Mouse (Mus musculus): ENCODE measurements at regions not wholly inside any gene's neighbourhood (a gene's known extent, or its start where the extent isn't known, plus 50 kb on each side); places are given as distances from the start of the nearest gene placed in this dataset.

DNA sequence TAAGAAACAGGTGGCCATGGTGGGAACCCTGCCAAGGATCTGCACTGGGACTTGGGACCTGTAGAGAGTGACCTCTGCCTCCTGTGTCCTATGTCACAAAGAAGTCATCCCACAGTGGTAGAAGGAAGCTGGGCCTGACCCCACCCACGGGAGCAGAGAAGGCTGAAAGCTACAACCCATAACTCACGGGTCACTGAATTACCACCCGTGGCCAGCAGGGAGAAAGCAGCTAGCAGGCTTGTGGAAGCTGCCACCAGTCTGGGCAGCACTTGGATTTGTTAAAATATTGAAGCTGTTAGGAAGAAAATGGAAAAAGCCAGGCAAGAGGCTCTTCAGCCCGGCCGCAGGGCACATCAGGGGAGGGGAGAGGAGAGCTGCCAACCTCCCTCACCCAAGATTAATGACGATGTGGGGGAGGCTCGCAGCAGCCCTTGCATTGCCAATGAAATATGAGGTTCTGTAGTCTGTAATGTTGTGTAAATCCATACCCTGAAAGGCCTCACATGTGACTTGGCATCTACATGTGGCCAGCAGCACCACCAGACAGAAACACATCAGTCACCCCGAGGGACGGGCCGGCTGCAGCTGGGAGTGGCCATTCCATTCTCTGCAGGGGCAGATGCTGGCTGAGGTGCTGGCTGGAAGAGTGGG, 94.5 kb downstream of the Olfm1 start:
- no peak overlapping the region for H3K4me3 ChIP-seq (ENCODE audit: low read depth, low read length)
- no peaks in the 10 kb centered on the region for H3K9me3 ChIP-seq (replicated peaks)
- ATAC-seq (ENCODE audit: extremely low read depth, insufficient number of reproducible peaks, low FRiP score, poor library complexity, severe bottlenecking) (no peak), DNase-seq (ENCODE audit: low spot score) (no peak)
- no peaks in the 10 kb centered on the region for H3K36me3 ChIP-seq (replicated peaks)
- peaks cover 20% of the 10 kb centered on the region for H3K4me1 ChIP-seq (ENCODE audit: insufficient read depth, low read depth, low read length)
- H3K27me3 ChIP-seq (ENCODE audit: insufficient read depth, low read length): peaks cover 53% of the 10 kb centered on the region
- no peak for TF ChIP-seq CTCF (IDR thresholded peaks at IDR 0.05; ENCODE audit: low read depth, low read length)

DNA sequence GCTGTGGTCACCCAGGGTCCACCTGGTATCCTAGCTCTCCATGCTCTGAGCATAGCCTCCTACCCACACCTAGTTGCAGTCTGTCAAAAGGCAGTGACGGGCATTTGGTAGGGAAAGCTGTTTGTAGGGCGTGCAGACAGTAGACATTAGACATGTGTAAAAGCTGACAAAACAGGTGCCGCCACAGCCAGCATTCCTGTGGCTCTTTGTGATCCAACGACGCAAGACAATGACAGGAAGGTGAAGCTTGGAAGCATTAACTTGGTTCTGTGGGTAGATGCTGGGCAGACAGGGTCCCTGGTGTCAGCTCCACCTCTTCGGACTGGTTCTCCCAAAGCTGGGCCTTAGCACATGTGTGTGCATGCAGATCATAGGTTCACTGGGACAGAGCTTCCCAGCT, 96.5 kb downstream of the Olfm1 start:
- no peak for DNase-seq (ENCODE audit: low spot score)
- H3K36me3 ChIP-seq (replicated peaks): no peaks in the 10 kb centered on the region
- no peak for TF ChIP-seq CTCF (IDR thresholded peaks at IDR 0.05; ENCODE audit: low read depth, low read length)
- no peak for TF ChIP-seq GATA2 (IDR thresholded peaks at IDR 0.05; ENCODE audit: borderline replicate concordance, low read depth, low read length)
- no peak for TF ChIP-seq POLR2AphosphoS5 (IDR thresholded peaks at IDR 0.05; ENCODE audit: insufficient replicate concordance, low read depth, low read length)
- TF ChIP-seq TAL1 (conservative IDR thresholded peaks at IDR 0.05; ENCODE audit: low read depth, low read length): no peak
- no peak for TF ChIP-seq GATA1 (IDR thresholded peaks at IDR 0.05; ENCODE audit: borderline replicate concordance, low read length)
- H3K4me1 ChIP-seq (ENCODE audit: insufficient read depth, low read depth, low read length): peaks cover 9% of the 10 kb centered on the region; the same call in 1 of the 2 replicates
- H3K4me3 ChIP-seq (ENCODE audit: low read depth, low read length): no peak overlapping the region
- no peak for ATAC-seq (ENCODE audit: extremely low read depth, insufficient number of reproducible peaks, low FRiP score, poor library complexity, severe bottlenecking)
- H3K9me3 ChIP-seq (replicated peaks): no peaks in the 10 kb centered on the region
- peaks cover 56% of the 10 kb centered on the region for H3K27me3 ChIP-seq (ENCODE audit: insufficient read depth, low read length)

DNA sequence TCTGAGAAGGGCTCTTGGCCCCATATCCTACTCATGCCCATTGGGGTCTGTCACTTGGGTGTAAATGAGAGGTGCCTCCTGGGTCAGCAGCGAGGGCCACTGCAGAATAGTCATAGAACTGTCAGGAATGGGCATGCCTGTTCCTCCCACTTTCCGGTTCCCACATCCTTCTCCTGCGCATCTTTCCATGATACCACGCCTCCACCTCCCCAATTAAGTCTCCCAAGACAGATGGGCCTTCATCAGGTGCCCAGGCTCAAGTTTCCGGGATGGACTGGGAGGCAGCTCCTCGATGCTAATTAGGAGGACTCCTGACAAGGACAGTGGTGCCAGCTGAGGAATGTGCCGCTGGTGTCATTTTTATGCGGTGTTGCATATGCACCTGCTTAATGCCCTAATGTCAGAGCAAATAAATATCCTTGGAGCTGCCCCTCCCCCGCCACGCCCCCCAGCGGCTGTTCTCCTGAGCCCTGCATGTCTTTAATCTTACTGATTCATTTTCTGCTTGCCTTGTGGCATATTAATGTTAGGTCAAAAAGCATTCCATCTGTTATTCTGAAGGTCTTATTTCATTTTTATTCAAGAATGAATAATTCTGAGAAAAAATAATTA, 97.2 kb downstream of the Olfm1 start:
- peaks cover 58% of the 10 kb centered on the region for H3K27me3 ChIP-seq (ENCODE audit: insufficient read depth, low read length)
- H3K36me3 ChIP-seq (replicated peaks): no peaks in the 10 kb centered on the region
- no peak for DNase-seq (ENCODE audit: low spot score)
- H3K9me3 ChIP-seq (replicated peaks): no peaks in the 10 kb centered on the region
- no peak overlapping the region for H3K4me3 ChIP-seq (ENCODE audit: low read depth, low read length)
- TF ChIP-seq GATA2 (IDR thresholded peaks at IDR 0.05; ENCODE audit: borderline replicate concordance, low read depth, low read length) (no peak), TAL1 (conservative IDR thresholded peaks at IDR 0.05; ENCODE audit: low read depth, low read length) (no peak), GATA1 (IDR thresholded peaks at IDR 0.05; ENCODE audit: borderline replicate concordance, low read length) (no peak), POLR2AphosphoS5 (IDR thresholded peaks at IDR 0.05; ENCODE audit: insufficient replicate concordance, low read depth, low read length) (no peak), CTCF (IDR thresholded peaks at IDR 0.05; ENCODE audit: low read depth, low read length) (no peak)
- H3K4me1 ChIP-seq (ENCODE audit: insufficient read depth, low read depth, low read length): peaks cover 6% of the 10 kb centered on the region; the same call in 1 of the 2 replicates
- no peak for ATAC-seq (ENCODE audit: extremely low read depth, insufficient number of reproducible peaks, low FRiP score, poor library complexity, severe bottlenecking)

DNA sequence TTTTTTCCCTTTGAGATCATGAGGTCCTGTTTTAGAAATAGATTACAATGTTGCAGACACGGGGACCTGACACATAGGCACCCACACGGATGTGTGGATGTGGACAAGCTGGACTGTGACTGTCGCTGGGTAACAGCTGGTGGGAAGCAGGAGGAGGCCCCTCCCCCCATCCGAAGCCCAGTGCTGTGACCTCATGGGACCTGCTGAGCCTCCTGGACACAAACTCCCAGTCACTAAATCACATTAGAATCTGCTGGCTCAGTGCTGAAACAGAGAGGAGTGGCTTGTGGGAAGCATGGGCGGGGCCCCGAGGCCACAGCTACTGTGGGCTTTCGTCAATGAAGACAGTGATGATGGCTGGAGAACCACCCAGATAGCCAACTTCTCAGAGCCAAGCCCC, 101.7 kb downstream of the Olfm1 start:
- Histone ChIP-seq H3K36me3 (replicated peaks) (no peaks in the 10 kb centered on the region), H3K4me3 (ENCODE audit: low read depth, low read length) (no peak overlapping the region), H3K27me3 (ENCODE audit: insufficient read depth, low read length) (peaks cover 55% of the 10 kb centered on the region), H3K4me1 (ENCODE audit: insufficient read depth, low read depth, low read length) (0 out of 2 replicates have a peak, but pooled peaks cover 2% of the 10 kb centered on the region), H3K9me3 (replicated peaks) (no peaks in the 10 kb centered on the region)
- TF ChIP-seq GATA1 (IDR thresholded peaks at IDR 0.05; ENCODE audit: borderline replicate concordance, low read length) (no peak), POLR2AphosphoS5 (IDR thresholded peaks at IDR 0.05; ENCODE audit: insufficient replicate concordance, low read depth, low read length) (no peak), CTCF (IDR thresholded peaks at IDR 0.05; ENCODE audit: low read depth, low read length) (no peak)
- no peak for DNase-seq (ENCODE audit: low spot score)
- ATAC-seq (ENCODE audit: extremely low read depth, insufficient number of reproducible peaks, low FRiP score, poor library complexity, severe bottlenecking): no peak

GRCm38 (mm10) chr2:28296183-28296582, 103.4 kb downstream of the Olfm1 start:
- DNase-seq (ENCODE audit: low spot score): no peak
- TF ChIP-seq GATA2 (IDR thresholded peaks at IDR 0.05; ENCODE audit: borderline replicate concordance, low read depth, low read length): no peak
- TF ChIP-seq CTCF (IDR thresholded peaks at IDR 0.05; ENCODE audit: low read depth, low read length): no peak
- no peak for TF ChIP-seq POLR2AphosphoS5 (IDR thresholded peaks at IDR 0.05; ENCODE audit: insufficient replicate concordance, low read depth, low read length)
- no peak for TF ChIP-seq GATA1 (IDR thresholded peaks at IDR 0.05; ENCODE audit: borderline replicate concordance, low read length)
- no peak for TF ChIP-seq TAL1 (conservative IDR thresholded peaks at IDR 0.05; ENCODE audit: low read depth, low read length)
- Histone ChIP-seq H3K9me3 (replicated peaks) (no peaks in the 10 kb centered on the region), H3K36me3 (replicated peaks) (no peaks in the 10 kb centered on the region), H3K27me3 (ENCODE audit: insufficient read depth, low read length) (peaks cover 52% of the 10 kb centered on the region), H3K4me3 (ENCODE audit: low read depth, low read length) (no peak overlapping the region), H3K4me1 (ENCODE audit: insufficient read depth, low read depth, low read length) (0 out of 2 replicates have a peak, but pooled peaks cover 2% of the 10 kb centered on the region)
- ATAC-seq (ENCODE audit: extremely low read depth, insufficient number of reproducible peaks, low FRiP score, poor library complexity, severe bottlenecking): no peak

DNA sequence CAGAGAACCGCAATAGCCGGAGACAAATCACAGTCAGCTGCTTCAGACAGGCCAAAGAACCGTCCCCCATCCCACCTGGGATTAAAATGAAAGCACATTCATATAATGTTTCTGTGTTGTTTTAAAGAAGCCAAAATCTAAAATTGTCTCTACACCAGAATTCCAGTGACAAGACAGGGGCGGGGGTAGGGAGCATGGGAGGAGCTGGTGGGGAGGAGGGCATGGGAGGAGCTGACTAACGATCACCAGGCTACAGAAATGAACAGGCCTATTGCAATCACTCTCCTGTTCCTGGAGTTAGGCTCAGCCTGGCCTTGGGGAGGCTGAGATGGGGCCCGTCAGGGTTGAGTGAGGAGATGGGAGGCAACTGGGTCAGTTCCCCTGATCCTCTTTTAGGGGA, 105.9 kb downstream of the Olfm1 start:
- ATAC-seq (ENCODE audit: extremely low read depth, insufficient number of reproducible peaks, low FRiP score, poor library complexity, severe bottlenecking): no peak
- no peak for TF ChIP-seq TAL1 (conservative IDR thresholded peaks at IDR 0.05; ENCODE audit: low read depth, low read length)
- peaks cover 48% of the 10 kb centered on the region for H3K27me3 ChIP-seq (ENCODE audit: insufficient read depth, low read length)
- H3K4me3 ChIP-seq (ENCODE audit: low read depth, low read length): no peak overlapping the region
- no peak for DNase-seq (ENCODE audit: low spot score)
- H3K9me3 ChIP-seq (replicated peaks): no peaks in the 10 kb centered on the region
- no peaks in the 10 kb centered on the region for H3K36me3 ChIP-seq (replicated peaks)
- 0 out of 2 replicates have a peak, but pooled peaks cover 2% of the 10 kb centered on the region for H3K4me1 ChIP-seq (ENCODE audit: insufficient read depth, low read depth, low read length)

DNA sequence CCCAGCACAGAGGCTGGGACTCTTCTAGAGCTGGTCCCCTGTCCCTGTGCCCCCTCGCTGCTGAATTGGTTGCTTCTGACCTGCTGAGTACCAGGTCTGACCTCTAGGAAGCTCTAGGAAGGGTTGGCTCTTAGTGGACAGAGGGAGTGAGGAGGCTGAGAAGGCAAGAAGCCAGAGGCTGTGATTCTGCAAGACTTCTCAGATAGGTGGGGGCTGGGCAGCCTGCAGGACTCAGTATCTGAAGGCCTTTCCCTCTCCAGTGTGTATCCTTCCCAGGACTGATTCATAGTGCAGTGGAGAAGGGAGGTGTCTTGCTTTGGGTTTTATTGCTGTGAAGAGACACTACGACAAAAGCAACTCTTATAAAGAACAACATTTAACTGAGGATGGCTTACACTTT, 106.6 kb downstream of the Olfm1 start:
- DNase-seq (ENCODE audit: low spot score): no peak
- Histone ChIP-seq H3K9me3 (replicated peaks) (no peaks in the 10 kb centered on the region), H3K36me3 (replicated peaks) (no peaks in the 10 kb centered on the region), H3K27me3 (ENCODE audit: insufficient read depth, low read length) (peaks cover 44% of the 10 kb centered on the region), H3K4me3 (ENCODE audit: low read depth, low read length) (no peak overlapping the region), H3K4me1 (ENCODE audit: insufficient read depth, low read depth, low read length) (peaks cover 5% of the 10 kb centered on the region; the same call in 1 of the 2 replicates)
- no peak for ATAC-seq (ENCODE audit: extremely low read depth, insufficient number of reproducible peaks, low FRiP score, poor library complexity, severe bottlenecking)
- TF ChIP-seq TAL1 (conservative IDR thresholded peaks at IDR 0.05; ENCODE audit: low read depth, low read length) (no peak), GATA2 (IDR thresholded peaks at IDR 0.05; ENCODE audit: borderline replicate concordance, low read depth, low read length) (no peak), POLR2AphosphoS5 (IDR thresholded peaks at IDR 0.05; ENCODE audit: insufficient replicate concordance, low read depth, low read length) (no peak), GATA1 (IDR thresholded peaks at IDR 0.05; ENCODE audit: borderline replicate concordance, low read length) (no peak), CTCF (IDR thresholded peaks at IDR 0.05; ENCODE audit: low read depth, low read length) (no peak)
